Mouse (Mus musculus): ENCODE data around the gene Asb7. TPM values are rescaled to one million over a fixed set of nuclear protein-coding genes. Genes with fewer than 3 reads are reported as not detected.
A peak's percentile ranks its signal among the peaks of the same experiment; 100 is the strongest.

Asb7 gene
- 17.1 and 17.2 TPM in 2 replicates for polyA plus RNA-seq (2015; fragmentation: Nextera tagmentation; extraction: Ambion mirVana)

DNA sequence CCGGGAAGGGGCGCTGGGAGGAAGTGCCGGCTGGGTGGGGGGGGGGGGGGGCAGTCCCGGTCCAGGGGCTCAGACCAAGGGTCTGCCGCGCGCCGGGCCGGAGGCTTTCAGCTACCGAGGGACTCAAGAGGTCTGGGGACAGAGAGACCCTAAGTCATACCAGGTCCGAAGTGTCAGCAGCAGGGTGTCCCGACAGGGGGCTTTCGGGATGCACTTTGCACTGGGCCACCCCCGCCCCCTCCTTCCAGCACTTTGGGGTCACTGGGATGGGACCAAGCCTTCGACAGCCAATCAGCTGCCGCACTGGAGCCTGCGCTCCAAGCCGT, at the start of gene Asb7:
TSS of gene Asb7 (minus strand) at position 303 of the 326 bp plus-strand sequence.
- Histone ChIP-seq H3K4me1 (replicated peaks) (peaks cover 22% of the 10 kb centered on the region), H3K4me3 (peak within 1 kb of the TSS; percentile 77), H3K27me3 (no peaks in the 10 kb centered on the region), H3K9ac (peak within 1 kb of the TSS; percentile 88), H3K36me3 (peaks cover 8% of the 10 kb centered on the region; the same call in 1 of the 2 replicates), H3K9me3 (no peaks in the 10 kb centered on the region), H3K4me2 (peak within 1 kb of the TSS; percentile 93), H3K27ac (replicated peaks) (peak within 1 kb of the TSS; percentile 96)
- peak; percentile 95; the same call in 1 of the 2 replicates for ATAC-seq (ENCODE audit: low read depth)
- 0% methylated on average over 17 of the region's 18 CpGs for WGBS

GRCm38 (mm10) chr7:66737418-66737817, 48.0 kb upstream of the Asb7 start:
- 87% methylated on average over 4 of the region's 4 CpGs for WGBS
- Histone ChIP-seq H3K9ac (no peak overlapping the region), H3K27me3 (no peaks in the 10 kb centered on the region), H3K36me3 (no peaks in the 10 kb centered on the region), H3K27ac (replicated peaks) (no peak overlapping the region), H3K4me2 (no peak overlapping the region), H3K4me3 (no peak overlapping the region), H3K9me3 (no peaks in the 10 kb centered on the region), H3K4me1 (replicated peaks) (no peaks in the 10 kb centered on the region)
- no peak for ATAC-seq (ENCODE audit: low read depth)

- no peaks in the 10 kb centered on the region for H3K36me3 ChIP-seq
- no peaks in the 10 kb centered on the region for H3K4me1 ChIP-seq (replicated peaks)
- H3K9me3 ChIP-seq = no peaks in the 10 kb centered on the region
- H3K4me3 ChIP-seq = no peak overlapping the region
- H3K9ac ChIP-seq = no peak overlapping the region
- H3K4me2 ChIP-seq = no peak overlapping the region
- WGBS = 95% methylated on average over 6 of the region's 6 CpGs
- H3K27me3 ChIP-seq = peaks cover 4% of the 10 kb centered on the region; the same call in 1 of the 2 replicates
- H3K27ac ChIP-seq (replicated peaks) = no peak overlapping the region
- ATAC-seq (ENCODE audit: low read depth) = no peak
These were observed 45.6 kb upstream of the Asb7 start for GRCm38 (mm10) chr7:66734993-66735392.

DNA sequence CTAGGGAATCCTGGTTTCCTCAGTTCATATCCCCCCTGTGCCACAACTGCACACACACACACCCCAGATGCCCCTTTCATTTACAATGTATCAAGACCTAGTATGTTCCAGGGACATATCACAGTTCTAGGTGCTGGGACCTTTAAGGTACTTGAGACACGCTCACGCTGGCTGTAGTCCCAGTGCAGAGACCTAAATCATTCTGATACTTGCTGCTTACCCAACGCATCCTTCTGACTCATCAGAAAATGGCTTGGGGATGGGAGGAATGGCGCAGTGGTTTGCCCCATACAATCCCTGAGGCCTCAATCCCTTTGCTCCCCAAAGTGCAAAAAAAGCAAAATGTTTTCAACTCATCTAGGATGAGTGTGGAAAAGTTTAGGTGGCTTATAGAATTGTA, 45.1 kb upstream of the Asb7 start:
- no peak for ATAC-seq (ENCODE audit: low read depth)
- 95% methylated on average over 4 of the region's 4 CpGs for WGBS
- no peak overlapping the region for H3K4me3 ChIP-seq
- H3K27ac ChIP-seq (replicated peaks) = no peak overlapping the region
- no peak overlapping the region for H3K4me2 ChIP-seq
- peaks cover 5% of the 10 kb centered on the region; the same call in 1 of the 2 replicates for H3K27me3 ChIP-seq
- no peaks in the 10 kb centered on the region for H3K36me3 ChIP-seq
- H3K9me3 ChIP-seq = no peaks in the 10 kb centered on the region
- H3K4me1 ChIP-seq (replicated peaks) = no peaks in the 10 kb centered on the region
- H3K9ac ChIP-seq = no peak overlapping the region

- no peak overlapping the region for H3K27ac ChIP-seq (replicated peaks)
- no peaks in the 10 kb centered on the region for H3K4me1 ChIP-seq (replicated peaks)
- no peak for ATAC-seq (ENCODE audit: low read depth)
- H3K9me3 ChIP-seq = no peaks in the 10 kb centered on the region
- no peak overlapping the region for H3K9ac ChIP-seq
- no peaks in the 10 kb centered on the region for H3K36me3 ChIP-seq
- H3K4me3 ChIP-seq = no peak overlapping the region
- no peak overlapping the region for H3K4me2 ChIP-seq
- 92% methylated on average over 11 of the region's 11 CpGs for WGBS
- H3K27me3 ChIP-seq = peaks cover 11% of the 10 kb centered on the region
These were observed 44.5 kb upstream of the Asb7 start for GRCm38 (mm10) chr7:66733882-66734281.

GRCm38 (mm10) chr7:66733431-66733830, 44.0 kb upstream of the Asb7 start:
- Histone ChIP-seq H3K27ac (replicated peaks) (no peak overlapping the region), H3K36me3 (no peaks in the 10 kb centered on the region), H3K9me3 (no peaks in the 10 kb centered on the region), H3K27me3 (peaks cover 13% of the 10 kb centered on the region), H3K4me2 (no peak overlapping the region), H3K4me1 (replicated peaks) (no peaks in the 10 kb centered on the region), H3K4me3 (no peak overlapping the region), H3K9ac (no peak overlapping the region)
- ATAC-seq (ENCODE audit: low read depth) = no peak
- WGBS = 95% methylated on average over 17 of the region's 17 CpGs

DNA sequence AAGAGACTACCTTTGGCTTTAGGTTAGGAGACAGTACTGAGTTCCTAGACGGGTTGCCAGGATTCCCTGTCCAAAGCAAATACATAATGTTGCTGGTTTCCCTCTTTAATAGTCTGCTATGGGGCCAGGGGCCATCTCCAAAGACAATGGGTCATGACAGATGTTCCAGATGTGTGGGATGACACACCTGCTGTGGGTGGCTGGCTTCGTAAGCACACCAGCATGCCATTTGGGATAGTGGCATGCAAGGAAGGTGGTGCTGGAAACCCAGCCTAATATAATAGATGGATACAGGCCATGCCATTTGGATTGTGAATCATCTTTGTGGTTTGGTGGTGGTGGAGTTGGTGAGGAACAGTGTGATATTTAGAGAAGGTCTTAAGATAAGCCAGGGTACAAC, 39.8 kb upstream of the Asb7 start:
- no peak overlapping the region for H3K27ac ChIP-seq (replicated peaks)
- no peak for ATAC-seq (ENCODE audit: low read depth)
- no peaks in the 10 kb centered on the region for H3K9me3 ChIP-seq
- no peaks in the 10 kb centered on the region for H3K4me1 ChIP-seq (replicated peaks)
- WGBS = 83% methylated on average over 2 of the region's 2 CpGs
- no peak overlapping the region for H3K9ac ChIP-seq
- H3K27me3 ChIP-seq = peaks cover 49% of the 10 kb centered on the region
- no peaks in the 10 kb centered on the region for H3K36me3 ChIP-seq
- H3K4me3 ChIP-seq = no peak overlapping the region
- H3K4me2 ChIP-seq = no peak overlapping the region

DNA sequence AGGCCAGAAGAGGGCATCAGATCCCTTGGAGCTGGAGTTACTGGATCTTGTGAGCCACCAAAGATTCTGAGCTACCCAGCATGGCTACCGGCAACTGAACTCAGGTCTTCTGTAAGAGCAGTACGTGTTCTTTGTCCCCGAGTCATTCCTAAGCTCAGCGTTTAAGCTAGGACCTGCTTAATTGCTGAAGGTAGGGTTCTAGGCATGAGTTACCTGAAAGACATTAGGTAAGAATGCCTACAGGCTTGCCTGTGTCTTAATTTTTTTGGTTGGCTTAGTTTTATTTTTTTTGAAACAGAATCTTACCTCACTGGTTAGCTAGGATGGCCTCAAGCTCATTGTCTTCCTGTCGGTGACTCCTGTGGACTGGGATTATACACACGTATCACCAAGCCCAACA, 38.7 kb upstream of the Asb7 start:
- H3K4me1 ChIP-seq (replicated peaks) = 0 out of 2 replicates have a peak, but pooled peaks cover 5% of the 10 kb centered on the region
- ATAC-seq (ENCODE audit: low read depth) = no peak
- H3K9ac ChIP-seq = no peak overlapping the region
- H3K27me3 ChIP-seq = peaks cover 55% of the 10 kb centered on the region
- H3K4me2 ChIP-seq = no peak overlapping the region
- H3K27ac ChIP-seq (replicated peaks) = no peak overlapping the region
- no peaks in the 10 kb centered on the region for H3K36me3 ChIP-seq
- no peaks in the 10 kb centered on the region for H3K9me3 ChIP-seq
- H3K4me3 ChIP-seq = no peak overlapping the region
- 90% methylated on average over 6 of the region's 6 CpGs for WGBS

DNA sequence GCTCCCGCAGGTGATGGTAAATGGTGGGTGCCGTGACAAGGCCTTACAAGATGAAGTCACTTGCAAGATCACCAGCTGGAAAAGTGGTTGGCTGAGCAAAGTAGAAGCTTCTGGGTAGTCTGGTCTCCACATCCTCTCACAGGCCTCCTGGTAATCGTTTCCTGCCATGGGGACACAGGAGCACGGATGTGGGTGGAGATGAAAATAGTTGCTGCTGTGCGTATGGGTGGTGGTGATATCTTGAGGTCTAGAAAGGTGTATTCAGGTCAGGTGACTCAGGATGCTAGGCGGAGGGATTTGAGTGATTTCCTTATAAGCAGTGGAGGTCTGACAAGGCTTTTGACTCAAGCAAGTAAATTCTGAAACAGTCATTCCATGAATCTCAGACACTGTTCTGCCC, 35.6 kb upstream of the Asb7 start:
- Histone ChIP-seq H3K9ac (no peak overlapping the region), H3K27me3 (peaks cover 69% of the 10 kb centered on the region), H3K9me3 (no peaks in the 10 kb centered on the region), H3K36me3 (0 out of 2 replicates have a peak, but pooled peaks cover 11% of the 10 kb centered on the region), H3K4me3 (no peak overlapping the region), H3K4me2 (no peak overlapping the region), H3K4me1 (replicated peaks) (0 out of 2 replicates have a peak, but pooled peaks cover 5% of the 10 kb centered on the region), H3K27ac (replicated peaks) (no peak overlapping the region)
- WGBS = 82% methylated on average over 6 of the region's 6 CpGs
- ATAC-seq (ENCODE audit: low read depth) = no peak

- no peaks in the 10 kb centered on the region for H3K9me3 ChIP-seq
- no peak overlapping the region for H3K9ac ChIP-seq
- 0 out of 2 replicates have a peak, but pooled peaks cover 5% of the 10 kb centered on the region for H3K4me1 ChIP-seq (replicated peaks)
- H3K27ac ChIP-seq (replicated peaks) = no peak overlapping the region
- peaks cover 16% of the 10 kb centered on the region; the same call in 1 of the 2 replicates for H3K36me3 ChIP-seq
- WGBS = 36% methylated on average over 4 of the region's 4 CpGs
- ATAC-seq (ENCODE audit: low read depth) = peak; percentile 53; the same call in 1 of the 2 replicates
- no peak overlapping the region for H3K4me3 ChIP-seq
- no peak overlapping the region for H3K4me2 ChIP-seq
- peaks cover 68% of the 10 kb centered on the region for H3K27me3 ChIP-seq
These were observed 35.1 kb upstream of the Asb7 start for GRCm38 (mm10) chr7:66724514-66724913.

- H3K9ac ChIP-seq = no peak overlapping the region
- WGBS = 67% methylated on average over 2 of the region's 2 CpGs
- H3K27me3 ChIP-seq = no peaks in the 10 kb centered on the region
- H3K36me3 ChIP-seq = peaks cover 59% of the 10 kb centered on the region
- H3K9me3 ChIP-seq = no peaks in the 10 kb centered on the region
- no peak overlapping the region for H3K4me2 ChIP-seq
- ATAC-seq (ENCODE audit: low read depth) = no peak
- H3K27ac ChIP-seq (replicated peaks) = no peak overlapping the region
- no peak overlapping the region for H3K4me3 ChIP-seq
- H3K4me1 ChIP-seq (replicated peaks) = no peaks in the 10 kb centered on the region
These were observed 21.8 kb upstream of the Asb7 start for GRCm38 (mm10) chr7:66711166-66711565.

- 86% methylated on average over 3 of the region's 3 CpGs for WGBS
- Histone ChIP-seq H3K36me3 (peaks cover 56% of the 10 kb centered on the region), H3K27ac (replicated peaks) (no peak overlapping the region), H3K9me3 (no peaks in the 10 kb centered on the region), H3K27me3 (no peaks in the 10 kb centered on the region), H3K4me3 (no peak overlapping the region), H3K4me1 (replicated peaks) (no peaks in the 10 kb centered on the region), H3K4me2 (no peak overlapping the region), H3K9ac (no peak overlapping the region)
- no peak for ATAC-seq (ENCODE audit: low read depth)
These were observed 15.2 kb upstream of the Asb7 start for GRCm38 (mm10) chr7:66704631-66705030.

DNA sequence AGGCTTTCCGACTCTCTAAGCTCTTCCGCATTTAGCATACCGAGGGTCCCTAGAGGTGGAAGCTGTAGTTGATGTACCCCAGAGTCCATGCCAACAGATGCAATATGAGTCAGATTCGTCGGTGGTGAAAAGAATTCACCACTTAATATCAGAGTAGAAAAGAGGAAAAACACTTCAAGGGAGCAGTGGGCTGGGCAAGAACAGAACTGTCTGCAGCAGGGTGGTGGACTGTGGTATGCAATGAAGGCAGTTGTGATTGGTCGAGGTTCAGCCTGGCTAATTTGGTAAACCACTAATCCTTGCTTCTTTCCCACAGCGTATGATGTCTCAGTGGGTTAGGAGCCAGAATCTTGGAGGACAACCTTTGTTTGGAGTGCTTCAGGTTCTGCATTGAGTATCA, 13.3 kb upstream of the Asb7 start:
- H3K36me3 ChIP-seq = peaks cover 60% of the 10 kb centered on the region
- no peak overlapping the region for H3K9ac ChIP-seq
- no peaks in the 10 kb centered on the region for H3K27me3 ChIP-seq
- 96% methylated on average over 7 of the region's 7 CpGs for WGBS
- H3K4me1 ChIP-seq (replicated peaks) = no peaks in the 10 kb centered on the region
- H3K4me2 ChIP-seq = no peak overlapping the region
- H3K27ac ChIP-seq (replicated peaks) = no peak overlapping the region
- H3K4me3 ChIP-seq = no peak overlapping the region
- ATAC-seq (ENCODE audit: low read depth) = no peak
- H3K9me3 ChIP-seq = no peaks in the 10 kb centered on the region

Measured in neural tube, embryonic 13.5 days (tissue).